Mouse (Mus musculus) layer of hippocampus, adult 2 months (tissue): ENCODE measurements around the gene Cmtm6. TPM values are rescaled to one million over a fixed set of nuclear protein-coding genes. Genes with fewer than 3 reads are reported as not detected.

ENCODE experiments used
- DNase-seq, 2 experiments: peaks; one replicate each; pipeline ENCODE4 v3.0.0; 2022; ENCODE audit warnings: low spot score in 2 of 2
- H3K27ac ChIP-seq: fragments of 200-600 bp; 2 replicates; pipeline ENCODE4 v1.8.1; 2022
- H3K4me3 ChIP-seq: fragments of 200-600 bp; 2 replicates; pipeline ENCODE4 v1.8.1; 2022; ENCODE audit warnings: mild to moderate bottlenecking
- CTCF ChIP-seq: fragments of 200-600 bp; conservative IDR thresholded peaks from 2 replicates; pipeline ENCODE4 v1.8.1; 2022; ENCODE audit warnings: antibody characterized with exemption, mild to moderate bottlenecking, moderate library complexity
- total RNA-seq, 2 experiments: library from RNA; stranded (reverse); gene quantifications; 2 replicates each; pipeline ENCODE4 v1.2.3; 2021

Cmtm6 gene
- total RNA-seq, 2 experiments from 2014 or later = 19.2 to 25.6 TPM

GRCm38 (mm10) chr9:114736442-114736841, 5.5 kb downstream of the Cmtm6 start:
- no peak for DNase-seq
- Histone ChIP-seq H3K27ac (no peak overlapping the region), H3K4me3 (no peak overlapping the region)
- TF ChIP-seq CTCF = no peak

GRCm38 (mm10) chr9:114740336-114740735, 9.4 kb downstream of the Cmtm6 start:
- TF ChIP-seq CTCF = no peak
- Histone ChIP-seq H3K27ac (no peak overlapping the region), H3K4me3 (no peak overlapping the region)
- no peak for DNase-seq

GRCm38 (mm10) chr9:114742731-114743130, 11.8 kb downstream of the Cmtm6 start:
- H3K4me3 ChIP-seq = no peak overlapping the region
- no peak for DNase-seq
- TF ChIP-seq CTCF = no peak
- no peak overlapping the region; the same call in 1 of the 2 replicates for H3K27ac ChIP-seq

- Histone ChIP-seq H3K4me3 (no peak overlapping the region), H3K27ac (peak overlapping the region; percentile 62)
- TF ChIP-seq CTCF = no peak
- peak in 1 of 2 experiments; percentile 21 for DNase-seq
Measured at GRCm38 (mm10) chr9:114745163-114745562, 14.2 kb downstream of the Cmtm6 start.

- TF ChIP-seq CTCF = no peak
Measured at GRCm38 (mm10) chr9:114745654-114746053, 14.7 kb downstream of the Cmtm6 start.

GRCm38 (mm10) chr9:114747012-114747411, 16.1 kb downstream of the Cmtm6 start:
- H3K4me3 ChIP-seq = no peak overlapping the region
- H3K27ac ChIP-seq = peak overlapping the region; percentile 62; the same call in 1 of the 2 replicates
- no peak for TF ChIP-seq CTCF
- peak in 1 of 2 experiments; percentile 35 for DNase-seq

More at GRCm38 (mm10) chr9:114745654-114746053, 14.7 kb downstream of the Cmtm6 start:
- Histone ChIP-seq H3K27ac (peak overlapping the region; percentile 62), H3K4me3 (no peak overlapping the region)
- DNase-seq = no peak

- H3K27ac ChIP-seq = peak overlapping the region; percentile 62; the same call in 1 of the 2 replicates
Measured at GRCm38 (mm10) chr9:114747466-114747865, 16.6 kb downstream of the Cmtm6 start.

GRCm38 (mm10) chr9:114751582-114751981, 20.7 kb downstream of the Cmtm6 start:
- Histone ChIP-seq H3K4me3 (no peak overlapping the region), H3K27ac (no peak overlapping the region)
- DNase-seq = no peak
- TF ChIP-seq CTCF = peak; percentile 62

More at GRCm38 (mm10) chr9:114747466-114747865, 16.6 kb downstream of the Cmtm6 start:
- no peak overlapping the region for H3K4me3 ChIP-seq
- no peak for TF ChIP-seq CTCF
- no peak for DNase-seq

- no peak for DNase-seq
- H3K4me3 ChIP-seq = peak overlapping the region; percentile 67
- no peak for TF ChIP-seq CTCF
- H3K27ac ChIP-seq = peak overlapping the region; percentile 74; the same call in 1 of the 2 replicates
Measured at GRCm38 (mm10) chr9:114752311-114752710, 21.4 kb downstream of the Cmtm6 start.

GRCm38 (mm10) chr9:114752863-114753484, 22.1 kb downstream of the Cmtm6 start:
- peak; percentile 87 to 92 for DNase-seq
- peak; percentile 97 for TF ChIP-seq CTCF
- H3K27ac ChIP-seq = peak overlapping the region; percentile 74; the same call in 1 of the 2 replicates
- peak overlapping the region; percentile 67 for H3K4me3 ChIP-seq

- TF ChIP-seq CTCF = no peak
- no peak for DNase-seq
- no peak overlapping the region for H3K27ac ChIP-seq
- H3K4me3 ChIP-seq = no peak overlapping the region
Measured at GRCm38 (mm10) chr9:114758272-114758671, 27.4 kb downstream of the Cmtm6 start.

GRCm38 (mm10) chr9:114758801-114759200, 27.9 kb downstream of the Cmtm6 start:
- no peak for TF ChIP-seq CTCF
- Histone ChIP-seq H3K4me3 (no peak overlapping the region), H3K27ac (no peak overlapping the region)
- no peak for DNase-seq

GRCm38 (mm10) chr9:114759886-114760285, 29.0 kb downstream of the Cmtm6 start:
- no peak for DNase-seq
- no peak for TF ChIP-seq CTCF
- H3K4me3 ChIP-seq = no peak overlapping the region
- no peak overlapping the region for H3K27ac ChIP-seq

- no peak for DNase-seq
- H3K4me3 ChIP-seq = no peak overlapping the region
- no peak overlapping the region for H3K27ac ChIP-seq
- TF ChIP-seq CTCF = no peak
Measured at GRCm38 (mm10) chr9:114760353-114760752, 29.4 kb downstream of the Cmtm6 start.
